Mouse (Mus musculus): Measurements from ENCODE around the gene Elmo1. TPM values are rescaled to one million over a fixed set of nuclear protein-coding genes. Genes with fewer than 3 reads are reported as not detected.

Elmo1 gene
- polyA plus RNA-seq, 1 experiment: 0.68 TPM

GRCm38 (mm10) chr13:20473641-20474078, 383.3 kb downstream of the Elmo1 start:
- TF ChIP-seq GATA1 (IDR thresholded peaks at IDR 0.05; ENCODE audit: borderline replicate concordance, low read length) (no peak), FLI1 (IDR thresholded peaks at IDR 0.05; ENCODE audit: low read length) (no peak)
- no peaks in the 10 kb centered on the region for H3K9me3 ChIP-seq
- no peaks in the 10 kb centered on the region for H3K36me3 ChIP-seq (replicated peaks; ENCODE audit: low read length)
- no peaks in the 10 kb centered on the region for H3K27me3 ChIP-seq (replicated peaks)
- H3K4me3 ChIP-seq (replicated peaks): no peak overlapping the region
- H3K4me1 ChIP-seq: no peaks in the 10 kb centered on the region

GRCm38 (mm10) chr13:20474600-20474999, 384.2 kb downstream of the Elmo1 start:
- H3K9me3 ChIP-seq: no peaks in the 10 kb centered on the region
- TF ChIP-seq FLI1 (IDR thresholded peaks at IDR 0.05; ENCODE audit: low read length) (no peak), GATA1 (IDR thresholded peaks at IDR 0.05; ENCODE audit: borderline replicate concordance, low read length) (no peak)
- H3K27me3 ChIP-seq (replicated peaks): no peaks in the 10 kb centered on the region
- H3K4me1 ChIP-seq: no peaks in the 10 kb centered on the region
- H3K36me3 ChIP-seq (replicated peaks; ENCODE audit: low read length): no peaks in the 10 kb centered on the region
- no peak overlapping the region for H3K4me3 ChIP-seq (replicated peaks)

GRCm38 (mm10) chr13:20481805-20482204, 391.4 kb downstream of the Elmo1 start:
- TF ChIP-seq GATA1 (IDR thresholded peaks at IDR 0.05; ENCODE audit: borderline replicate concordance, low read length) (no peak), FLI1 (IDR thresholded peaks at IDR 0.05; ENCODE audit: low read length) (no peak)
- no peaks in the 10 kb centered on the region for H3K4me1 ChIP-seq
- no peaks in the 10 kb centered on the region for H3K36me3 ChIP-seq (replicated peaks; ENCODE audit: low read length)
- no peak overlapping the region for H3K4me3 ChIP-seq (replicated peaks)
- no peaks in the 10 kb centered on the region for H3K9me3 ChIP-seq
- no peaks in the 10 kb centered on the region for H3K27me3 ChIP-seq (replicated peaks)

GRCm38 (mm10) chr13:20489110-20489509, 398.7 kb downstream of the Elmo1 start:
- no peak overlapping the region for H3K4me3 ChIP-seq (replicated peaks)
- no peaks in the 10 kb centered on the region for H3K27me3 ChIP-seq (replicated peaks)
- H3K36me3 ChIP-seq (replicated peaks; ENCODE audit: low read length): no peaks in the 10 kb centered on the region
- H3K9me3 ChIP-seq: no peaks in the 10 kb centered on the region
- no peak for TF ChIP-seq FLI1 (IDR thresholded peaks at IDR 0.05; ENCODE audit: low read length)
- no peak for TF ChIP-seq GATA1 (IDR thresholded peaks at IDR 0.05; ENCODE audit: borderline replicate concordance, low read length)
- H3K4me1 ChIP-seq: no peaks in the 10 kb centered on the region

- Histone ChIP-seq H3K27me3 (replicated peaks) (no peaks in the 10 kb centered on the region), H3K36me3 (replicated peaks; ENCODE audit: low read length) (no peaks in the 10 kb centered on the region), H3K4me3 (replicated peaks) (no peak overlapping the region), H3K9me3 (no peaks in the 10 kb centered on the region), H3K4me1 (no peaks in the 10 kb centered on the region)
- no peak for TF ChIP-seq FLI1 (IDR thresholded peaks at IDR 0.05; ENCODE audit: low read length)
These were observed 399.5 kb downstream of the Elmo1 start for GRCm38 (mm10) chr13:20489698-20490417.

GRCm38 (mm10) chr13:20490860-20491594, 400.6 kb downstream of the Elmo1 start:
- TF ChIP-seq FLI1 (IDR thresholded peaks at IDR 0.05; ENCODE audit: low read length) (no peak), GATA1 (IDR thresholded peaks at IDR 0.05; ENCODE audit: borderline replicate concordance, low read length) (no peak)
- H3K9me3 ChIP-seq: no peaks in the 10 kb centered on the region
- H3K36me3 ChIP-seq (replicated peaks; ENCODE audit: low read length): no peaks in the 10 kb centered on the region
- no peak overlapping the region for H3K4me3 ChIP-seq (replicated peaks)
- no peaks in the 10 kb centered on the region for H3K4me1 ChIP-seq
- H3K27me3 ChIP-seq (replicated peaks): no peaks in the 10 kb centered on the region

GRCm38 (mm10) chr13:20491666-20492065, 401.3 kb downstream of the Elmo1 start:
- no peaks in the 10 kb centered on the region for H3K9me3 ChIP-seq
- no peaks in the 10 kb centered on the region for H3K36me3 ChIP-seq (replicated peaks; ENCODE audit: low read length)
- H3K4me3 ChIP-seq (replicated peaks): no peak overlapping the region
- no peak for TF ChIP-seq GATA1 (IDR thresholded peaks at IDR 0.05; ENCODE audit: borderline replicate concordance, low read length)
- no peak for TF ChIP-seq FLI1 (IDR thresholded peaks at IDR 0.05; ENCODE audit: low read length)
- no peaks in the 10 kb centered on the region for H3K4me1 ChIP-seq
- no peaks in the 10 kb centered on the region for H3K27me3 ChIP-seq (replicated peaks)

GRCm38 (mm10) chr13:20494047-20494739, 403.8 kb downstream of the Elmo1 start:
- no peaks in the 10 kb centered on the region for H3K9me3 ChIP-seq
- TF ChIP-seq FLI1 (IDR thresholded peaks at IDR 0.05; ENCODE audit: low read length) (no peak), GATA1 (IDR thresholded peaks at IDR 0.05; ENCODE audit: borderline replicate concordance, low read length) (no peak)
- no peaks in the 10 kb centered on the region for H3K4me1 ChIP-seq
- H3K27me3 ChIP-seq (replicated peaks): no peaks in the 10 kb centered on the region
- no peaks in the 10 kb centered on the region for H3K36me3 ChIP-seq (replicated peaks; ENCODE audit: low read length)
- H3K4me3 ChIP-seq (replicated peaks): no peak overlapping the region

- no peaks in the 10 kb centered on the region for H3K36me3 ChIP-seq (replicated peaks; ENCODE audit: low read length)
- H3K27me3 ChIP-seq (replicated peaks): no peaks in the 10 kb centered on the region
- peaks cover 3% of the 10 kb centered on the region; the same call in 1 of the 2 replicates for H3K4me1 ChIP-seq
- no peak overlapping the region for H3K4me3 ChIP-seq (replicated peaks)
- H3K9me3 ChIP-seq: no peaks in the 10 kb centered on the region
- TF ChIP-seq FLI1 (IDR thresholded peaks at IDR 0.05; ENCODE audit: low read length) (no peak), GATA1 (IDR thresholded peaks at IDR 0.05; ENCODE audit: borderline replicate concordance, low read length) (no peak)
These were observed 411.5 kb downstream of the Elmo1 start for GRCm38 (mm10) chr13:20501923-20502322.

GRCm38 (mm10) chr13:20503371-20503770, 413.0 kb downstream of the Elmo1 start:
- TF ChIP-seq FLI1 (IDR thresholded peaks at IDR 0.05; ENCODE audit: low read length) (no peak), GATA1 (IDR thresholded peaks at IDR 0.05; ENCODE audit: borderline replicate concordance, low read length) (no peak)
- no peaks in the 10 kb centered on the region for H3K27me3 ChIP-seq (replicated peaks)
- H3K4me1 ChIP-seq: peaks cover 3% of the 10 kb centered on the region; the same call in 1 of the 2 replicates
- no peaks in the 10 kb centered on the region for H3K9me3 ChIP-seq
- no peaks in the 10 kb centered on the region for H3K36me3 ChIP-seq (replicated peaks; ENCODE audit: low read length)
- H3K4me3 ChIP-seq (replicated peaks): no peak overlapping the region

Measured in megakaryocyte, embryonic 14.5 days (primary cell).